Mouse (Mus musculus): ENCODE data around the gene Sord. TPM values are rescaled to one million over a fixed set of nuclear protein-coding genes. Genes with fewer than 3 reads are reported as not detected.
A peak's percentile ranks its signal among the peaks of the same experiment; 100 is the strongest.

The Sord gene
- total and polyA plus RNA-seq, 3 experiments: 39.6 to 61.7 TPM; not detected in 1

DNA sequence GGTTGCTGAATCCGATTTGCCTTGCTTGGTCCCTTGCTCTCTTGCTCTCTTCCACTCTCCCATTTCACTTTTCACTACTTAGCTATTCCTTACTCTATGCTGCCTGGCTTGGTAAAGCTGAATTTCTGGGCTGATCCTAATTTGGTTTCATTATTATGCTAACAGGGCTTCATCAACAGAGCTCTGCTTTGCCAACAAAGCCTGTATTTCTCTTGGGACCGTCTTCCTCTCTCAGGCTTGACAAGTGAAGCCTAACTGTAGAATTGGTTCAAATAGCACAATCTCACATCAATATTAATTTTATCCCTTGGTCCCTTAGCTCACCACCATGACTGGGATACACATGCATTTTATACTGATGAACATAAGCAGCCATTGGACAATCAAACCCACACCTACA lies 77.0 kb downstream of the Sord start:
- H3K27ac ChIP-seq (ENCODE audit: control insufficient read depth, low read depth, low read length): no peak overlapping the region
- peaks cover 0 to 5% of the 10 kb centered on the region in 2 experiments; a peak in 2 of 4 replicates for H3K27me3 ChIP-seq (ENCODE audit: control insufficient read depth in 1 of 2, insufficient read depth in 2 of 2, low read length in 2 of 2)
- no peak overlapping the region for H3K9ac ChIP-seq (ENCODE audit: control insufficient read depth, low read depth, low read length, poor library complexity, severe bottlenecking)
- H3K36me3 ChIP-seq (ENCODE audit: control insufficient read depth in 1 of 2, insufficient read depth in 2 of 2, low read length in 2 of 2): no peaks in the 10 kb centered on the region
- no peak overlapping the region for H3K4me3 ChIP-seq (ENCODE audit: control insufficient read depth in 1 of 2, insufficient read depth in 1 of 2, low read depth in 2 of 2, low read length in 2 of 2)
- H3K9me3 ChIP-seq (replicated peaks; ENCODE audit: insufficient read depth, low read length): no peaks in the 10 kb centered on the region; the same call in 1 of the 2 replicates
- H3K4me1 ChIP-seq (ENCODE audit: control insufficient read depth in 1 of 2, insufficient read depth in 2 of 2, low read length in 2 of 2): 0 out of 4 replicates have a peak, but pooled peaks cover 0 to 2% of the 10 kb centered on the region in 2 experiments
- TF ChIP-seq NRF1 (IDR thresholded peaks at IDR 0.05; ENCODE audit: insufficient read depth, low read depth, low read length, poor library complexity, severe bottlenecking): no peak
- no peak for TF ChIP-seq ZC3H11A (IDR thresholded peaks at IDR 0.05; ENCODE audit: low read depth, low read length)
- no peak for TF ChIP-seq MAZ (IDR thresholded peaks at IDR 0.05; ENCODE audit: low read depth, low read length)
- no peak for TF ChIP-seq SMC3 (IDR thresholded peaks at IDR 0.05; ENCODE audit: low read depth, low read length)
- no peak for TF ChIP-seq SIN3A (IDR thresholded peaks at IDR 0.05; ENCODE audit: low read length)
- TF ChIP-seq POLR2AphosphoS5 (IDR thresholded peaks at IDR 0.05; ENCODE audit: borderline replicate concordance, low read depth, low read length): no peak
- no peak for TF ChIP-seq ELF1 (IDR thresholded peaks at IDR 0.05; ENCODE audit: low read depth, low read length)
- no peak for TF ChIP-seq RCOR1 (IDR thresholded peaks at IDR 0.05; ENCODE audit: low read depth, low read length)
- no peak for TF ChIP-seq ZKSCAN1 (IDR thresholded peaks at IDR 0.05; ENCODE audit: low read depth, low read length)
- no peak for TF ChIP-seq POLR2A (IDR thresholded peaks at IDR 0.05; ENCODE audit: control insufficient read depth in 1 of 2, insufficient read depth in 1 of 2, low read depth in 1 of 2, low read length in 2 of 2, poor library complexity in 1 of 2)
- TF ChIP-seq CHD2 (IDR thresholded peaks at IDR 0.05; ENCODE audit: low read length): no peak
- no peak for TF ChIP-seq TCF12 (IDR thresholded peaks at IDR 0.05; ENCODE audit: low read depth, low read length)
- no peak for TF ChIP-seq MYC (IDR thresholded peaks at IDR 0.05; ENCODE audit: low read depth, low read length)
- no peak for TF ChIP-seq USF1 (IDR thresholded peaks at IDR 0.05; ENCODE audit: low read depth, low read length)
- TF ChIP-seq TBP (IDR thresholded peaks at IDR 0.05; ENCODE audit: low read depth, low read length): no peak
- TF ChIP-seq GABPA (IDR thresholded peaks at IDR 0.05; ENCODE audit: low read depth, low read length): no peak
- no peak for TF ChIP-seq MXI1 (IDR thresholded peaks at IDR 0.05; ENCODE audit: low read depth, low read length)
- no peak for DNase-seq (ENCODE audit: low read depth, low spot score)
- no peaks in the 10 kb centered on the region for H3K79me2 ChIP-seq (ENCODE audit: control insufficient read depth, insufficient read depth, low read length, poor library complexity)

DNA sequence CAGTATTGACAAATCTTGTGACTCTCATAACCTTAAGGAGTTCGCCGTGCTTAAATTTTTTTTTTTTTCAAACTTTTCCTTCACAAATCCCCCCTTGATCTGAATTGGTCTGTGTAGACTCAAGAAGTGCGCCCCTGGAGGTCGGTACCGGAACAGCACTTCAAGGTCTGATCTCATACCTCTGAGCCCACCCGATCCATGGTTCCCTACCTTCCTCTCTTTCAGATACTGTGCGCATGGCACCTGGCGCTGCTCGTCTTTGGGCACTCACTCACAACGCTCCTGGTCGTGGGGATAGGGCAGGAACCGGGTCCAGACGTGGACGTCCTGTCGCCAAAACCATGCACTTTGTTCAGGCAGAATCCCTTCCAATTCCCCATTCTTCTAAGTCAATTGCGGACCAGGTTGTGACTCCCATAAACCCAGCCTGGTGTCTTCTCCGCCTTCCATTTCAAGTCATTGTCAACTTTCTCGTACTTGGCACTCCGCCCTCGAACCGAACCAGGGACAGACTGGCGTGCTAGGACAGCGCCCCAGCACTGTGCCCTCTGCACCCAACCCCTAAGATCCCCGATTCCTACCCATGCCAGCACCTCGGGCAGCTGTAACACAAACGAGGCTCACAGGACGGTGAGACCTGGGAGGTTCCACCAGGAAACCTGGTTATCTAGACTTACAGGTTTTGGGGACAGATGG lies 78.3 kb downstream of the Sord start:
- Histone ChIP-seq H3K36me3 (ENCODE audit: control insufficient read depth in 1 of 2, insufficient read depth in 2 of 2, low read length in 2 of 2) (no peaks in the 10 kb centered on the region), H3K9me3 (replicated peaks; ENCODE audit: insufficient read depth, low read length) (no peaks in the 10 kb centered on the region; the same call in 1 of the 2 replicates), H3K9ac (ENCODE audit: control insufficient read depth, low read depth, low read length, poor library complexity, severe bottlenecking) (no peak overlapping the region), H3K4me1 (ENCODE audit: control insufficient read depth in 1 of 2, insufficient read depth in 2 of 2, low read length in 2 of 2) (0 out of 4 replicates have a peak, but pooled peaks cover 0 to 2% of the 10 kb centered on the region in 2 experiments), H3K27ac (ENCODE audit: control insufficient read depth, low read depth, low read length) (no peak overlapping the region), H3K79me2 (ENCODE audit: control insufficient read depth, insufficient read depth, low read length, poor library complexity) (no peaks in the 10 kb centered on the region), H3K4me3 (ENCODE audit: control insufficient read depth in 1 of 2, insufficient read depth in 1 of 2, low read depth in 2 of 2, low read length in 2 of 2) (no peak overlapping the region), H3K27me3 (ENCODE audit: control insufficient read depth in 1 of 2, insufficient read depth in 2 of 2, low read length in 2 of 2) (peaks cover 1 to 2% of the 10 kb centered on the region in 2 experiments; a peak in 1 of 4 replicates)
- TF ChIP-seq CTCF (IDR thresholded peaks at IDR 0.05 in 2 of 3, conservative IDR thresholded peaks at IDR 0.05 in 1 of 3; ENCODE audit: control insufficient read depth in 1 of 3, insufficient read depth in 1 of 3, low read depth in 2 of 3, low read length in 3 of 3, poor library complexity in 1 of 3, severe bottlenecking in 1 of 3) (peak; percentile 62 to 78 (median 72)), HCFC1 (IDR thresholded peaks at IDR 0.05; ENCODE audit: low read depth, low read length) (no peak), ZNF384 (IDR thresholded peaks at IDR 0.05; ENCODE audit: low read depth, low read length) (peak; percentile 65), USF1 (IDR thresholded peaks at IDR 0.05; ENCODE audit: low read depth, low read length) (no peak), MAZ (IDR thresholded peaks at IDR 0.05; ENCODE audit: low read depth, low read length) (no peak), ETS1 (IDR thresholded peaks at IDR 0.05; ENCODE audit: low read depth, low read length) (no peak), ZC3H11A (IDR thresholded peaks at IDR 0.05; ENCODE audit: low read depth, low read length) (no peak)
- peak; percentile 71 for DNase-seq (ENCODE audit: low read depth, low spot score)
